Mouse (Mus musculus) intestine, postnatal 0 days (tissue): ENCODE measurements around the gene Asic2. TPM values are rescaled to one million over a fixed set of nuclear protein-coding genes. Genes with fewer than 3 reads are reported as not detected.

Experiments
- ATAC-seq: fragments of 200-750 bp; cut with Nextera tagmentation; 2 replicates; pipeline ENCODE4 v1.8.0; 2017; ENCODE audit warnings: mild to moderate bottlenecking, moderate TSS enrichment, moderate library complexity
- H3K27ac ChIP-seq: fragments of 300-500 bp; sonication (generic); 2 replicates; pipeline ENCODE4 v1.5.1; 2014; ENCODE audit warnings: mild to moderate bottlenecking, low read depth, low read length, moderate library complexity
- H3K27me3 ChIP-seq: fragments of 300-500 bp; sonication (generic); replicated peaks from 2 replicates; pipeline ENCODE4 v1.6.1; 2014; ENCODE audit warnings: low read length, mixed read lengths; ENCODE audit not compliant: control insufficient read depth, insufficient read depth
- H3K36me3 ChIP-seq: fragments of 300-500 bp; sonication (generic); 2 replicates; pipeline ENCODE4 v1.6.1; 2014; ENCODE audit warnings: mild to moderate bottlenecking, moderate library complexity; ENCODE audit not compliant: control insufficient read depth, insufficient read depth
- H3K4me1 ChIP-seq: fragments of 300-500 bp; sonication (generic); replicated peaks from 2 replicates; pipeline ENCODE4 v1.6.1; 2014; ENCODE audit warnings: antibody characterized with exemption, low read length, mixed read lengths; ENCODE audit not compliant: control insufficient read depth, insufficient read depth
- H3K4me2 ChIP-seq: fragments of 300-500 bp; sonication (generic); replicated peaks from 2 replicates; pipeline ENCODE4 v1.6.1; 2014; ENCODE audit warnings: low read depth, mild to moderate bottlenecking, moderate library complexity
- H3K4me3 ChIP-seq: fragments of 300-500 bp; sonication (generic); 2 replicates; pipeline ENCODE4 v1.5.1; 2014; ENCODE audit warnings: low read depth, low read length
- H3K9ac ChIP-seq: fragments of 300-500 bp; sonication (generic); 2 replicates; pipeline ENCODE4 v1.6.1; 2014; ENCODE audit warnings: mild to moderate bottlenecking, low read depth, low read length
- H3K9me3 ChIP-seq: fragments of 300-500 bp; sonication (generic); 2 replicates; pipeline ENCODE4 v1.6.1; 2016; ENCODE audit warnings: mixed run types; ENCODE audit not compliant: control insufficient read depth
- CTCF ChIP-seq: sonication (generic); IDR thresholded peaks from 2 replicates; pipeline ENCODE4 v1.5.1; 2016; ENCODE audit warnings: low read depth, mild to moderate bottlenecking, control low read depth, antibody characterized with exemption, moderate library complexity
- WGBS: fragments of 180-500 bp; shearing (Covaris S2); extraction: QIAGEN DNeasy Blood & Tissue Kit; methylation state at CpG from one replicate; pipeline ENCODE4 v1.1.7; 2014; 5-methylcytosine and 5-hydroxymethylcytosine counted together
- polyA plus RNA-seq: library from polyadenylated mRNA; unstranded; fragments of >200 nt; fragmentation: Nextera tagmentation; extraction: Ambion mirVana; gene quantifications from 2 replicates; pipeline ENCODE4 v1.2.1, GENCODE M21; 2015

Gene Asic2
- polyA plus RNA-seq, 1 experiment from 2014 or later: 0.55 TPM

- Histone ChIP-seq H3K9ac (no peak overlapping the region), H3K27ac (no peak overlapping the region), H3K4me3 (no peak overlapping the region), H3K27me3 (no peaks in the 10 kb centered on the region), H3K4me2 (no peak overlapping the region), H3K4me1 (no peaks in the 10 kb centered on the region), H3K9me3 (no peaks in the 10 kb centered on the region), H3K36me3 (no peaks in the 10 kb centered on the region)
- no peak for ATAC-seq
- WGBS: 80% methylated on average over 2 of the region's 2 CpGs
- TF ChIP-seq CTCF: no peak
Observed at GRCm38 (mm10) chr11:81386185-81386584, 582.1 kb downstream of the Asic2 start.

GRCm38 (mm10) chr11:81385547-81385946, 582.7 kb downstream of the Asic2 start:
- no peak for ATAC-seq
- Histone ChIP-seq H3K4me1 (no peaks in the 10 kb centered on the region), H3K9ac (no peak overlapping the region), H3K9me3 (no peaks in the 10 kb centered on the region), H3K27ac (no peak overlapping the region), H3K27me3 (no peaks in the 10 kb centered on the region), H3K4me3 (no peak overlapping the region), H3K4me2 (no peak overlapping the region), H3K36me3 (no peaks in the 10 kb centered on the region)
- TF ChIP-seq CTCF: no peak

- no peak overlapping the region for H3K4me3 ChIP-seq
- no peaks in the 10 kb centered on the region for H3K36me3 ChIP-seq
- no peak for ATAC-seq
- peak; percentile 83 for TF ChIP-seq CTCF
- H3K27me3 ChIP-seq: no peaks in the 10 kb centered on the region
- H3K4me1 ChIP-seq: no peaks in the 10 kb centered on the region
- no peak overlapping the region for H3K27ac ChIP-seq
- H3K9ac ChIP-seq: no peak overlapping the region
- no peaks in the 10 kb centered on the region for H3K9me3 ChIP-seq
- no peak overlapping the region for H3K4me2 ChIP-seq
Observed at GRCm38 (mm10) chr11:81374841-81375240, 593.4 kb downstream of the Asic2 start.

GRCm38 (mm10) chr11:81374003-81374710, 594.1 kb downstream of the Asic2 start:
- H3K4me3 ChIP-seq: no peak overlapping the region
- no peak overlapping the region for H3K27ac ChIP-seq
- H3K4me1 ChIP-seq: no peaks in the 10 kb centered on the region
- TF ChIP-seq CTCF: no peak
- H3K9me3 ChIP-seq: no peaks in the 10 kb centered on the region
- WGBS: 52% methylated on average over 8 of the region's 8 CpGs
- no peak overlapping the region for H3K4me2 ChIP-seq
- H3K9ac ChIP-seq: no peak overlapping the region
- no peak for ATAC-seq
- H3K36me3 ChIP-seq: no peaks in the 10 kb centered on the region
- no peaks in the 10 kb centered on the region for H3K27me3 ChIP-seq

DNA sequence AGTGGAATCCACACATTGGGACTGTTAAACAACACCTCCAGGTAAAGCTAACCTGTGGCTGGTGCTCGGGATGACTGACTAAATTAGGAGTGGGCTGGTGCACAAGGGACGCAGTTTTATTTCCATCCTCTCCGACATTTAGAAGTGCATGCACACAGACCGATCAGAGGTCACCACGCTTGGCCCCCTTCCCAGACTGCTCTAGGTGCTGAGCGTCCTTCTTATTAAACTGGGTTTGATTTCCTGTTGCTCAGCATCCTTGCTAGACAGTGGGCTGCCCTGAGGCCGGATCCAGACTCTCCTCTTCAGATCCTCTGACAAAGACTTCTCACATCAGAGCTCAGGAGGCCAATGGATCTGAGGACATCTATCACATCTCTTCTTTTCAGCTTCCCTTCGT, 596.7 kb downstream of the Asic2 start:
- Histone ChIP-seq H3K4me2 (no peak overlapping the region), H3K27ac (no peak overlapping the region), H3K4me1 (no peaks in the 10 kb centered on the region), H3K36me3 (no peaks in the 10 kb centered on the region), H3K4me3 (no peak overlapping the region), H3K27me3 (no peaks in the 10 kb centered on the region), H3K9ac (no peak overlapping the region), H3K9me3 (no peaks in the 10 kb centered on the region)
- TF ChIP-seq CTCF: no peak
- 50% methylated on average over 8 of the region's 8 CpGs for WGBS
- no peak for ATAC-seq

DNA sequence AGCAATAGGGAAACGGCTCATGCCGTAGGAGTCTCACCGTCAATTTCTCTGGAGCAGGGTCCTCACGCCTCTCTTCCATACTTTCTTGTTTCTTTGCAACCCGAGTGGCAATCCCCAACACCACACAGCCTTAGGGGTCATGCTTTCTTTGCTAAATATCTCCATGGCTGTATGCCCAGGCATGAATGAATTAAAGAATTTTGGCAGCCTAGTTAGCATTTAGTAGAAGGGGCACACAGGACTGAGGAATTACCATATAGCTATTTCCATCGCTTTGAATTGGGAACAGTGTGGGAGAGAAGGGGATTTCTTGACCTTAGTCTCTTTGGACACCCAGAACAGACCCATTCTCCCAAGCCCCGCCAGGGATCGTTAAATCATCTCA, 597.8 kb downstream of the Asic2 start:
- ATAC-seq: no peak
- TF ChIP-seq CTCF: no peak
- no peak overlapping the region for H3K9ac ChIP-seq
- no peaks in the 10 kb centered on the region for H3K36me3 ChIP-seq
- no peak overlapping the region for H3K27ac ChIP-seq
- H3K4me3 ChIP-seq: no peak overlapping the region
- H3K4me1 ChIP-seq: no peaks in the 10 kb centered on the region
- H3K4me2 ChIP-seq: no peak overlapping the region
- no peaks in the 10 kb centered on the region for H3K27me3 ChIP-seq
- 68% methylated on average over 8 of the region's 8 CpGs for WGBS
- H3K9me3 ChIP-seq: no peaks in the 10 kb centered on the region
